Mouse (Mus musculus) urinary bladder, adult 18-20 months (tissue): Measurements from ENCODE around the gene Opn4.

Experiments used
- DNase-seq, 2 experiments: peaks; one replicate each; pipeline ENCODE4 v3.0.0; 2022; ENCODE audit warnings: low spot score in 2 of 2, mixed read lengths in 2 of 2

Opn4 gene

GRCm38 (mm10) chr14:34590743-34591675 is 8.9 kb downstream of the Opn4 start:
- no peak for DNase-seq

GRCm38 (mm10) chr14:34590017-34590570 is 9.8 kb downstream of the Opn4 start:
- DNase-seq = no peak

GRCm38 (mm10) chr14:34589185-34589713 is 10.7 kb downstream of the Opn4 start:
- no peak for DNase-seq

GRCm38 (mm10) chr14:34588498-34588897 is 11.4 kb downstream of the Opn4 start, which contains the start of gene Ldb3:
Gene Ldb3, minus strand, starts transcription at chr14:34588682.
- DNase-seq = no peak

GRCm38 (mm10) chr14:34588005-34588404 is 11.9 kb downstream of the Opn4 start:
- no peak for DNase-seq

- DNase-seq = no peak
Observed at GRCm38 (mm10) chr14:34586871-34587270, 13.1 kb downstream of the Opn4 start.

- DNase-seq = no peak
Observed at GRCm38 (mm10) chr14:34585358-34586105, 14.4 kb downstream of the Opn4 start.

GRCm38 (mm10) chr14:34582740-34583427 is 17.1 kb downstream of the Opn4 start:
- DNase-seq = no peak

GRCm38 (mm10) chr14:34576858-34577257 is 23.1 kb downstream of the Opn4 start:
- no peak for DNase-seq

- DNase-seq = no peak
Observed at GRCm38 (mm10) chr14:34574068-34574467, 25.9 kb downstream of the Opn4 start.

- no peak for DNase-seq
Observed at GRCm38 (mm10) chr14:34573348-34573913, 26.5 kb downstream of the Opn4 start.

- no peak for DNase-seq
Observed at GRCm38 (mm10) chr14:34571610-34572387, 28.1 kb downstream of the Opn4 start.

GRCm38 (mm10) chr14:34570903-34571302 is 29.0 kb downstream of the Opn4 start:
- DNase-seq = no peak

GRCm38 (mm10) chr14:34570294-34570693 is 29.6 kb downstream of the Opn4 start:
- DNase-seq = peak; percentile 67 to 68

- no peak for DNase-seq
Observed at GRCm38 (mm10) chr14:34569534-34570194, 30.3 kb downstream of the Opn4 start.

GRCm38 (mm10) chr14:34568626-34569025 is 31.3 kb downstream of the Opn4 start:
- DNase-seq = peak in 1 of 2 experiments; percentile 27

GRCm38 (mm10) chr14:34567697-34568096 is 32.2 kb downstream of the Opn4 start:
- DNase-seq = no peak

GRCm38 (mm10) chr14:34566530-34566929 is 33.4 kb downstream of the Opn4 start:
- DNase-seq = no peak

GRCm38 (mm10) chr14:34565711-34566110 is 34.2 kb downstream of the Opn4 start:
- peak in 1 of 2 experiments; percentile 42 for DNase-seq

GRCm38 (mm10) chr14:34564646-34565045 is 35.3 kb downstream of the Opn4 start:
- DNase-seq = peak in 1 of 2 experiments; percentile 42
